Mouse (Mus musculus): ENCODE data around the gene Elovl7.

The Elovl7 gene

DNA sequence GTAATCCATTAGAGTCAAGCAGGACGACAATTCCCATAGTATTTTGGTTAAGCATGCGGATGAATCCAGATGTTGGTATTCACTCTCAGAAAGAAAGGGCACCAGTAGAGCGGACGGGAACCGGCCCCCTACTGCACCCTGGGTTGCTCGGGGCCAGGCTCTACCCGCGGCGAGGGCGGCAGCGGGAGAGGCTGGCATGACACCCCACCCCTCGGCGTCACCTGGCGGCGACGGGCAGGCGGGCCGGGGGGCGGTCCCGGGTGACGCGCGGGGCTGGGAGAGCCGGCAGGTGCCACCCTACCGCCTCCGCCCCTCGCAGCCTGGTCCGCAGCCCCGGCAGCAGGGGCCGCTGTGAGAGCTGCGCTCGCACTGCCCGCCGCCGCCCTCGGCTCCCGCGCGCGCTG lies at the start of gene Elovl7:
Elovl7 (plus strand) TSS at position 324 of the 404 bp plus-strand sequence.
- peak; percentile 15 for DNase-seq (ENCODE audit: low read depth, low spot score)

- no peak for DNase-seq (ENCODE audit: low read depth, low spot score)
Measured at GRCm38 (mm10) chr13:108164621-108165020, 49.6 kb upstream of the Elovl7 start.

- no peak for DNase-seq (ENCODE audit: low read depth, low spot score)
Measured at GRCm38 (mm10) chr13:108170002-108170401, 44.2 kb upstream of the Elovl7 start.

DNA sequence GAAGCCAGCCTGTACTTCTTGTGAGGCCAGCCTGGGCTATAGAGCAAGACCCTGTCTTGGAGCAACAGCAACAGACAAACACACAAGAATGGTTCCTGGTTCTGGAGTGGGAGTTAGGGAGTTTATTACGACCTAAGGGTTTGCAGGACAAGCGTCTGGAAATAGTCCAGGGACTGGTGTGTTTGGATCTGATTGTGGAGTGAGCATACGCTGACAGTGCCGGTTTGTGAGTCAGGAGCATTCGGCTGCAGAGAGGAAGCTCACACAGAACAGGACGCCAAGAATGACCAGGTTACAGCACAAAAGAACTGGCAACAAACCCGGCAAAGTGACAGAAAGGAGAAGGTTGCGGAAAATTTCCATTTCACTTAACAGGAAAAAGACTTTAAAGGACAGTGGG lies 43.7 kb upstream of the Elovl7 start:
- no peak for DNase-seq (ENCODE audit: low read depth, low spot score)

- no peak for DNase-seq (ENCODE audit: low read depth, low spot score)
Measured at GRCm38 (mm10) chr13:108179618-108180017, 34.6 kb upstream of the Elovl7 start.

DNA sequence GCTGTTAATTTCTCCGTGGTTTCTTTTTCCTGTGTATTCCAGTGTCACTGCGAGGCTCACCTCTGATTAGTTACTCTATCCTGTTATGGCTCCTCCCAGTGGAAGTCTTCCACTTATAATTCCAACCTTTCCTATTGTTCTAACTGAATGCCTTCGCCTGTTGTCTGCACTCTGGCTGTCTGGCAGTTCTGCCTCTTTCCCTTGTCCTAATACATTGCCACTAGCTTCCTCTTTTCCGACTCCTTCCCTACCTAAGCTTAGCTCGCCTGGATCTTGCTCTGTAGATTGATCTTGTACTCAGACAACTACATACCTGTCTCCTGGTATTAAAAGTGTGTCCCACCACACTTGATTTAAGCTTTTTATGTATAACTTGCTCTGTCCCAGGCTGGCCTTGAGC lies 33.4 kb upstream of the Elovl7 start:
- no peak for DNase-seq (ENCODE audit: low read depth, low spot score)

- no peak for DNase-seq (ENCODE audit: low read depth, low spot score)
Measured at GRCm38 (mm10) chr13:108184743-108185255, 29.4 kb upstream of the Elovl7 start.

- DNase-seq (ENCODE audit: low read depth, low spot score), result no peak
Measured at GRCm38 (mm10) chr13:108185530-108185929, 28.7 kb upstream of the Elovl7 start.

DNA sequence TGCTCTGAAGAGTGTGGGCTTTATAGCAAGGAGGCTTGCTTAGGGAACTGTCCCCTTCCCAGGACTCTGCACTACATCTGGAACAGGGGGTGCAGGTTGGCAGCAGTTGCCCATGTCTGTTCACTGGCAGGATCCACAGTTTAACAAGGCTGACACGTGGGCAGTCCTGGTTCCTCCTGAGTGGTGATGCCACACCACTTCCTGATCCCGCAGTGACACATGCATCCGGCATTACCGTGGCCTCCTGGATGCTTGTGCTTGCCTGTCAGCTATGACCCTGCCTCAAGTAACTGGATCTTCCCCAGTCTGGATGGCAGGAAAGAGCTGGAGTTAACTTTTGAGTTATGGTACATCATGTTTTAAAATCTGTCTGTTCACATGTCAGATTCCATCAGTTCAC lies 26.2 kb upstream of the Elovl7 start:
- no peak for DNase-seq (ENCODE audit: low read depth, low spot score)

GRCm38 (mm10) chr13:108191074-108191720 lies 23.0 kb upstream of the Elovl7 start:
- peak; percentile 10 for DNase-seq (ENCODE audit: low read depth, low spot score)

DNA sequence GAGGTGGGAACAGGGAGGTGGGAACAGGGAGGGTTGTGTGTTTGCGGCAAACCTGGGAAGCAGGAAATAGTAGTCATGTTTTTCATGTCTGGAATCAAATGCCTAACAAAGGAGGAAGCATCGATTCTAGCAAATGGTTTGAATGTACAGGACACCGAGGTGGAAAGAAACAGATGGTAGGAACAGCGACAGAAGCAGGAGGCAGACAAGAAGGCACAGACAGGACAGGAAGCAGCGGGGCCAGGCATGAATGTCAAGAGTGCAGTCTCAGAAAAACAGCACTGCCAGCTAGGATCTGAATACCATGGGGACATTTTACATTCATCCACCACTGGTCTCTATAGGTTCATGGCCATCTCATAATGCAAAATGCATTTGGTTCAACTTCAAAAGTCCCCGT lies 18.7 kb upstream of the Elovl7 start:
- no peak for DNase-seq (ENCODE audit: low read depth, low spot score)

GRCm38 (mm10) chr13:108204857-108205256 lies 9.3 kb upstream of the Elovl7 start:
- no peak for DNase-seq (ENCODE audit: low read depth, low spot score)

DNA sequence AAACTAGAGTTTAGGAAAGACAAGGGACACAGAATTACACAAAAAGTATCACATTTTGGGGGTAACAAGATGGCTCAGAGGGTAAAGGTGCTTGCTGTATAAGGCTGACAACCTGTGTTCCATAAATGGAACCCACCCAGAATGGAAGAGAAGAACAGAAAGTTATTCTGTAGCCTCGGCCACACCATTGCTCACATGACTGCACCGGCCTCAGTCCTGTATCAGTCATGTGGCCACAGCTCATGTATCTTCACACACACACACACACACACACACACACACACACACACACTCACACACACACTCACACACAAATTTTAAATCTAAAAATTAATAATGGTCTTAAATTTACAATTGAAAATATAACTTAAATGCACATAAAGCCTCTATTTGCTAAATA lies 6.8 kb upstream of the Elovl7 start:
- no peak for DNase-seq (ENCODE audit: low read depth, low spot score)

GRCm38 (mm10) chr13:108208090-108208489 lies 6.1 kb upstream of the Elovl7 start:
- no peak for DNase-seq (ENCODE audit: low read depth, low spot score)

- DNase-seq (ENCODE audit: low read depth, low spot score), result no peak
Measured at GRCm38 (mm10) chr13:108210960-108211359, 3.2 kb upstream of the Elovl7 start.

DNA sequence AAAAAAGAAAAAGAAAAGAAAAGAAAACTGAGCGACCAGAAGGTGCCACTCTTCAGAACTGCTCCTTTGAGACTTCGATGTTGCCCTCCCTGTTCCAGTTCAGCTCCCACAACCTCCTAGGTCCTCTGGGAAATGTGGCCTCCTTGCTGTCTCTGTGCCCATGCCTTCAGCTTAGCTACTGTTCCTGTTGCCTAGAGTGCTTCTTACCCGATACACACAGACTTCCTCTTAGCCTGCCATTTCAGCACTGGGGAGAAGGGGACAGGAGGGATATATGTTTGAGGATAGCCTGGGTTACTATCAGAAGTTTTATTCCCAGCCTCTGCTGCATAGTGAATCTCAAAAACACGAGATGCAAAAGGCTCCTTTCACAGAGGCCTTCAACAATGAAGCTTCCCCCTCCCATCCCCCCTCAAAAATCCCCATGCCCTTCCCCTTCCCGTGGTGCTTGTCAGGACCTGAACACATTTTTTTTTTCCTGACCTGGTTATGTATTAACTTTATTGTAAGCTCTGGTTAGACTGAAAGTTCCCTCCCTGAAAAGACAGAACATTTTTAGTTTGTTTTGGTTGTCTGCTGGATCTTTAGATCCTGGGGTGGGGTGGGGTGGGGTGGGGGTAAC lies 1.7 kb upstream of the Elovl7 start:
- DNase-seq (ENCODE audit: low read depth, low spot score), result no peak

- no peak for DNase-seq (ENCODE audit: low read depth, low spot score)
Measured at GRCm38 (mm10) chr13:108214485-108215107, 392 bp downstream of the Elovl7 start.

DNA sequence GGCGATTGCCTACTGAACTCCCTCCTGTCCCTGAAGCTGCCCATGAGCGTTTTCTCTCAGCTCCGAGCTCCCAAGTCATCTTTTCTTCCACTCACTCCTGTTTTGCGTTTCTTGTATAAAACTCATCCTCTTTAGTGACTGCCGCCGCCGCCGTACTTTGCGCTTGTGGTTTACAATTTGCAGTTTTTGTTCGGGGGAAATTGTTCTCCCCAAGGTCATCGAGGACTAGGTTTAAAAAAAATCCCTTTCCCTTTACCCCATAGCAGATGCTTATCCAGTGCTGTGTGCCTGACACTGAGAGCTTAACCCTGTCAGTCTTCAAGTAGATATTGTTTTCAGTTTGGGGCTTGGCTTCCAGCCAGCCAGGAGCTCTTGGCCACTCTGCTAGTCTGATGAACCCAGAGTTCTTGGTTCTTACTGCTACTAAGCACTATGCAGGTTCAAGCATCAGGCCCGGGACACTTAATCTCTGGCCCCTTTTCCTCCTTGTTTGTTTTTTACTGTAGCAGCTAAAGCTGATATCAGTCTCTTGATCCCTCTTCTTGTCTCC lies 1.1 kb downstream of the Elovl7 start:
- no peak for DNase-seq (ENCODE audit: low read depth, low spot score)

- DNase-seq (ENCODE audit: low read depth, low spot score), result no peak
Measured at GRCm38 (mm10) chr13:108219773-108220172, 5.6 kb downstream of the Elovl7 start.

- no peak for DNase-seq (ENCODE audit: low read depth, low spot score)
Measured at GRCm38 (mm10) chr13:108229191-108229590, 15.0 kb downstream of the Elovl7 start.

DNA sequence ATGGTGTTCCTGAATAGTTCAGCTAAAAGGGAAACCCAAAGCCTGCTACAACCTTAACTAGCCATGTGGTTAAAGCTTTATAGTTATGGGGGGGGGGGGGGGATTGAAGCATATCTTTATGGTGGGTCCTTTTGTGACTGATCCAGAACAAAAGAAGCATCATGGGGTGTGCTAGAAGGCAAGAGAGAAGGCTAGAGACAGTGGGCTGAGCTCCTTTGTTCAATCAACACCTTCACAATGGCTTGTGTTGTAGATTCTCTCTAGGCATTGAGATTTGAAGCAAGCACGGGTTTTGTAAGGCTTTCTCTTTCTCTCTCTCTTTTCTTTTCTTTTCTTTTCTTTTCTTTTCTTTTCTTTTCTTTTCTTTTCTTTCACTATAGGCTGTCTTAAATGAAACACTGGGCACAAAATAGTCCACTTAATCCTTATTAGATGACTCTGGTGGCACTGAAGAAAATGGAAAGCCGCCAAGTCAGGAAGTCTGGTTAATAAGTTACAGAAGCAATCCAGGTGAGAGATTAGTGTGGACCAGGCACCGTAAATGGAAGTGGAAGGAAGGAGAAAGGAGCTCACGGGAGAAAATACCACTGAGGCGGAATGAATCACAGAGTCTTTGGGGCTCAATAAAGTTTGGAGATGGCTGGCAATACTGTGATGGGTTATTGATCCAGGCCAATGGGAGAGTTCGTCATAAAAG lies 15.6 kb downstream of the Elovl7 start:
- DNase-seq (ENCODE audit: low read depth, low spot score), result no peak

DNA sequence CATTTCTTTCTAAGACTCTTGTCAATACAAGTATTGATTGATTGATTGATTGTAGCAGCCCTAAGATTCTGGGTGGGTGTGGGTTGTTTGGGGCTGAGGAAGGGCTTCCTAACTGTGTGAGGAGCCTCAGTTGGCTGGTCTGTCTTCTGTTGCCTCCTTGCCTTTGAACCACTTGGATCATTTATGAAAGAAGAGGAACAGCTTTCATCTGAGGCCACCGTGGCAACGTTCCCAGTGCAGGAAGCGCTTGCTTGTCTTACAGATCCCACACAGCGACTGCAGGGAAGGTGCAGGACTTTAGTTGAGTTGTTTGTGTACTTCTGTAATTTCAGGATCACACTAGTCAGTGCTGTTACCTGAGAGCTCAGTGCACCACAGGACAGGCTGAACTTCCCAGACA lies 25.8 kb downstream of the Elovl7 start:
- no peak for DNase-seq (ENCODE audit: low read depth, low spot score)
